Mouse (Mus musculus): ENCODE measurements around the gene Adgrb3. TPM values are rescaled to one million over a fixed set of nuclear protein-coding genes. Genes with fewer than 3 reads are reported as not detected.

The Adgrb3 gene
- polyA plus RNA-seq, 1 experiment from 2014 or later, result 0.92 TPM

DNA sequence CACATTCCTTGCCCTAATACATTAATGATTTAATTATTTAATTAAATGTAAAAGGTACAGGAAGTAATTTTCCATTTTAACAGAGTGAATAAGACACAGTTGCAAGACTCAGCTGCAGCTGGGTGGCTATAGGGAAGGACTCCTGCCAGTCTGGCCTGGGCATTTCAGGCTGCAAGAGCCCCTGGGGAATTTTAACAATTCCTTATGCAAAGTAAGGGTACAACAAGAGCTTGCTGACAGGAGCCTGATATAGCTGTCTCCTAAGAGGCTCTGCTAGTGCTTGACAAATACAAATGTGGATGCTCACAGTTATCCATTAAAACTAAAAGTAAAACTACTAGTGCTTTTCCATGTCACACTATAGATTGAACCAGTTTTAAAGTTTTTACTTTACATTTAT is 410.1 kb downstream of the Adgrb3 start:
- H3K9ac ChIP-seq (replicated peaks), result no peak overlapping the region
- no peak overlapping the region for H3K4me2 ChIP-seq
- H3K9me3 ChIP-seq, result no peaks in the 10 kb centered on the region
- no peaks in the 10 kb centered on the region for H3K36me3 ChIP-seq
- H3K27ac ChIP-seq, result no peak overlapping the region
- H3K27me3 ChIP-seq, result no peaks in the 10 kb centered on the region
- H3K4me1 ChIP-seq (replicated peaks), result no peaks in the 10 kb centered on the region
- H3K4me3 ChIP-seq (replicated peaks), result no peak overlapping the region
- no peak for ATAC-seq (ENCODE audit: insufficient number of reproducible peaks, insufficient read depth, low FRiP score, low TSS enrichment, low read depth)

DNA sequence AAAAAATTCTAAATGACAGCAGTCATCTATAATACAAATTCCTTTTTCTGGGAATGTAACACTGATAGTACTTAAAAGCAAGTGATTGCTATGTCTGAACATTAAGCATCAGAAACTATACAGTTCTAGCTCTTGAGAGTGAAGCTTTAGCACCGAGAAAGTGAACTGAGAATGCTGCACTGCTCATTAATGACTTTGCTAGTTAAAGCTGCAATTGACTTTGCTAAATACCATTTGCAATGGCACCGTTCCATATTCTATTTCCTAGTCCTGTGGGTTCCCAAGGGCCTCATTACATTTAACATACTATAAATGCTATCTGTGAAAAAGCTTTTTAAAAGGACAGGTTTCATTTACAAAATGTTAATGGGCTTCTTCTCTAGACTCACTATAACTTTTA is 414.4 kb downstream of the Adgrb3 start:
- ATAC-seq (ENCODE audit: insufficient number of reproducible peaks, insufficient read depth, low FRiP score, low TSS enrichment, low read depth), result no peak

DNA sequence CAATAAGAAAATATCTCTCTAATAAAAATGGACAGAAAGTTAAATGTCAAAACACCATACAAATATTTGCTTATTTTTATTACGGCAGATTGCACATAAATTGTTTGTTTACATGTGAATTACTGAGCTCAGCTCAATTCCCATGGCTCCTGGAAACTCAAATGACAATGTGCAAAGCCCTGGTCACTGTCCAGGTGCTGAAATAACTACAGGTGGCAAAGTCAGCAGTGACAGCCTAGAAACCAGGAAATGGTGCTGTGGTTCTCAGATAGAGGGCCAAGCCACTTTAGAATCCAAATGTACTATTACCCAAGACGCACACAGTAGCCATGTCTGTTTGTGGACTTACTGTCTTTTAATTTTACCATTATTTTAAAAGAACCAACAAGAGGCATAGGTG is 465.3 kb downstream of the Adgrb3 start:
- no peaks in the 10 kb centered on the region for H3K9me3 ChIP-seq
- 83% methylated on average over 2 of the region's 2 CpGs for WGBS
- ATAC-seq (ENCODE audit: insufficient number of reproducible peaks, insufficient read depth, low FRiP score, low TSS enrichment, low read depth), result no peak

More for the DNA sequence above, 414.4 kb downstream of the Adgrb3 start:
- no peaks in the 10 kb centered on the region for H3K9me3 ChIP-seq
- no peaks in the 10 kb centered on the region for H3K36me3 ChIP-seq
- H3K4me2 ChIP-seq, result no peak overlapping the region
- no peak overlapping the region for H3K27ac ChIP-seq
- 54% methylated on average over 2 of the region's 2 CpGs for WGBS
- no peaks in the 10 kb centered on the region for H3K27me3 ChIP-seq
- no peak overlapping the region for H3K4me3 ChIP-seq (replicated peaks)
- H3K4me1 ChIP-seq (replicated peaks), result no peaks in the 10 kb centered on the region
- H3K9ac ChIP-seq (replicated peaks), result no peak overlapping the region

DNA sequence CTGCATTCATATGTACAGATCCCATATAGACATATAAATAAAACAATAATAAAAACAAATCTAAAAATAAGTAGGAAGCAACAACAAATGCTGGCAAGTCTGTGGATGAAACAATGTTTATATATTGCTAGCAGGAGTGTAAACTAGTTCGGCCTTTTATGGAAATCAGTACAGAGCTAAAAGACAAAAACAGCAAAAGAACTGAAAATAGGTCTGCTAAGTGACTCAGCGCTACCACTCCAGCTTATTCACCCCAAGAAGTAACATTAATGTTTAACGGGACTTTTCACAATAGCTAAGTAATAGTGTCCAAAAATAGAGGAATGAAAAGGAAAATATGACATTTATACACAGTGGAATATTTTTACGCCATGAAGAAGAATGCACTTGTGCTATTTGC is 471.0 kb downstream of the Adgrb3 start:
- H3K27ac ChIP-seq, result no peak overlapping the region
- no peak for ATAC-seq (ENCODE audit: insufficient number of reproducible peaks, insufficient read depth, low FRiP score, low TSS enrichment, low read depth)
- 90% methylated on average over 4 of the region's 4 CpGs for WGBS

More for the DNA sequence above, 465.3 kb downstream of the Adgrb3 start:
- Histone ChIP-seq H3K9ac (replicated peaks) (no peak overlapping the region), H3K27ac (no peak overlapping the region), H3K27me3 (no peaks in the 10 kb centered on the region), H3K4me3 (replicated peaks) (no peak overlapping the region), H3K4me1 (replicated peaks) (no peaks in the 10 kb centered on the region), H3K36me3 (no peaks in the 10 kb centered on the region), H3K4me2 (no peak overlapping the region)

DNA sequence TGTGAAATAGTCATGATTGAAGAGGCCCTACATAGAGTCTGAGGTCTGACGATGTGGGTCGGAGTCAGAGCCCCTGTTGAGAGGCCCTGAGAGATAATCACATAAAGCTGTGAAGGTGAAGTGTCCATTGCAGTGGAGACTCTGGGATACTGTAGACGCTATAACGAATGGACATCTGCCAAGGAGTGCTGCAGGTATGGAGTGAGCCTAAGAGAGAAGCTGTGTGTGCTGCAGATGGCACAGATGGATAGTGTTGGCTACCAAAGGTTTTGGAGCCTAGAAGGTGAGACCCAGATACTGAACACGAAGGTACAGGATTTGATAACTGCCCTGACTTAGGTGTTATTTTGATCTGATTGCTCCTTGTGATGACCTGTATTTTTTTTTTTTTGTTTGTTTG is 474.0 kb downstream of the Adgrb3 start:
- Histone ChIP-seq H3K4me3 (replicated peaks) (no peak overlapping the region), H3K4me1 (replicated peaks) (no peaks in the 10 kb centered on the region), H3K9ac (replicated peaks) (no peak overlapping the region), H3K27ac (no peak overlapping the region), H3K4me2 (no peak overlapping the region), H3K27me3 (no peaks in the 10 kb centered on the region), H3K36me3 (no peaks in the 10 kb centered on the region), H3K9me3 (no peaks in the 10 kb centered on the region)
- 91% methylated on average over 5 of the region's 5 CpGs for WGBS
- no peak for ATAC-seq (ENCODE audit: insufficient number of reproducible peaks, insufficient read depth, low FRiP score, low TSS enrichment, low read depth)

More for the DNA sequence above, 471.0 kb downstream of the Adgrb3 start:
- H3K36me3 ChIP-seq, result no peaks in the 10 kb centered on the region
- no peaks in the 10 kb centered on the region for H3K9me3 ChIP-seq
- no peaks in the 10 kb centered on the region for H3K27me3 ChIP-seq
- H3K9ac ChIP-seq (replicated peaks), result no peak overlapping the region
- no peaks in the 10 kb centered on the region for H3K4me1 ChIP-seq (replicated peaks)
- no peak overlapping the region for H3K4me2 ChIP-seq
- no peak overlapping the region for H3K4me3 ChIP-seq (replicated peaks)

DNA sequence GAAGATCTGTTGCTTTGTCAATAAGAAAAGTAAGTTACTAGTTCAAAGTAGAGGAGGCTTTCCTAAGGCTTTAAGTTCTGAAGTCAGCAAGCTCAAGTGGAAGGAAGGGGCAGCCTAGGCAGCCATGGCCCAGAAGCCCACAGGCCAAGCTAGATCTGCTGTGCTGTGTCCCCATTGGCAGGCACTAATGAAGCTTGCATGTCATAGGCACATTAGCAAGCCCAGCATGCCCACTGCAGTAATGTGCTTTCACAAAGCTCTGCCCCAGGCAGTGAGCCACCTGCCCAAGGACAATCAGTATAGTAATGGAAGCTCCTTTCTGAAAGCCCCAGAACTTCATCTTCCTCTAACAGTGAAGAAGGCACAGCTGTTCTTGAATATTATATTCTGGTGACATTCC is 484.6 kb downstream of the Adgrb3 start:
- Histone ChIP-seq H3K9ac (replicated peaks) (no peak overlapping the region), H3K36me3 (no peaks in the 10 kb centered on the region), H3K27ac (no peak overlapping the region), H3K4me1 (replicated peaks) (no peaks in the 10 kb centered on the region), H3K9me3 (no peaks in the 10 kb centered on the region), H3K4me3 (replicated peaks) (no peak overlapping the region), H3K4me2 (no peak overlapping the region), H3K27me3 (no peaks in the 10 kb centered on the region)
- no peak for ATAC-seq (ENCODE audit: insufficient number of reproducible peaks, insufficient read depth, low FRiP score, low TSS enrichment, low read depth)

DNA sequence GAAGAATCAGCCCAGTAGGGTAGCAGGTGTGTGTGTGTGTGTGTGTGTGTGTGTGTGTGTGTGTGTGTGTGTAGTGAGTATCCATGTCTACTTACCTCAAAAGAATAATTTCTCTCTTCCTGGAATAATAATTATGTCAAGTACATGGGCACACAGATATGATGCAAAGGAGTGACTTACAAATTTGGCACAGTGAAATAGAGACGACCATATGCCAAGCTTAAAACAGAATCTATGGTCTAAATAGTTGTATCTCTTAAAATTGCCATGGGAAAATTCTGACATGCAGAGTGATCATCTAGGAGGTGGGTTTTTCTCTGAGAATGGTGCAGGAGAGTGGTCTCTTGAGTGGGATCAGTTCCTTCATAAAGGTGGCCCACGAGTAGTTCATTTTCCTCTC is 504.1 kb downstream of the Adgrb3 start:
- 81% methylated on average over 2 of the region's 2 CpGs for WGBS
- Histone ChIP-seq H3K27me3 (no peaks in the 10 kb centered on the region), H3K4me2 (no peak overlapping the region), H3K27ac (no peak overlapping the region), H3K9me3 (no peaks in the 10 kb centered on the region), H3K4me3 (replicated peaks) (no peak overlapping the region), H3K36me3 (no peaks in the 10 kb centered on the region), H3K9ac (replicated peaks) (no peak overlapping the region), H3K4me1 (replicated peaks) (no peaks in the 10 kb centered on the region)
- ATAC-seq (ENCODE audit: insufficient number of reproducible peaks, insufficient read depth, low FRiP score, low TSS enrichment, low read depth), result no peak

DNA sequence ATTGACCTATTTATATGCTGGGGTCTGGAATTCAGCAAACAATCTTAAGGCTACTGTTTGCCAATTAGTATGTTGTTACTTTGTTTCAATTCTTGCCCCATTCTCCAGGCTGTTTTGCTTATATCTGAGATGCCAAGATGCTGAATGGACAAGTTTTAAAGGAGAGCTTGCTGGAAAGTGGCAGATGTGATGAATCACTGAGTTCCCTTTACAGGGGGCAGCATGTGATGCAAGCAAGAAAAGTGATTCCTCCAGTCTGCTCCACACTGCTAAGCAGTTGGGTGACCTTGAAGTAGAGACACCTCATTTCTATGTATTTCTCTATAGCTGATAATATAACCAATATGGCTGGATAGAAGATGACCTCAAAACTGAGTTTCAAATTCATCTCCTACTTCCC is 512.4 kb downstream of the Adgrb3 start:
- Histone ChIP-seq H3K36me3 (no peaks in the 10 kb centered on the region), H3K4me1 (replicated peaks) (no peaks in the 10 kb centered on the region), H3K9ac (replicated peaks) (no peak overlapping the region), H3K9me3 (no peaks in the 10 kb centered on the region), H3K27ac (no peak overlapping the region), H3K4me2 (no peak overlapping the region), H3K27me3 (no peaks in the 10 kb centered on the region), H3K4me3 (replicated peaks) (no peak overlapping the region)
- no peak for ATAC-seq (ENCODE audit: insufficient number of reproducible peaks, insufficient read depth, low FRiP score, low TSS enrichment, low read depth)

DNA sequence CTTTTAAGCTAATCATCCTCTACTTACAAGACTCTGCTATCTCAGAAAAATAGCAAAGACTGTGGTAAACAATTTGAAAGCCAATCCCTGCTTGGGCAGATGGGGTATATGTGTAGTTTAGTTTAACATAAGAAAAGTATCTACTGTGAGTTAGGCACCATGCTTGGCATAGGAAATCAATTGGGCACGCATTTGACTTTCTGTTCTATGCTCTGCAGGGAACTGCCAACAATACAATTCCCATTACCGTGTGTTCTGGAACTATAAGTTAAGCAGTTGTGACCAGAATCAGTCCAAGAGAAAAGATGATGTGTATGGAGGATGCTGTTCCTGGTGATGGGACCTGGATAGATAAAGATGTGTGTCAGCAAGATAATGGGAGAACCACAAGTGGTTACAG is 517.2 kb downstream of the Adgrb3 start:
- no peak overlapping the region for H3K4me2 ChIP-seq

DNA sequence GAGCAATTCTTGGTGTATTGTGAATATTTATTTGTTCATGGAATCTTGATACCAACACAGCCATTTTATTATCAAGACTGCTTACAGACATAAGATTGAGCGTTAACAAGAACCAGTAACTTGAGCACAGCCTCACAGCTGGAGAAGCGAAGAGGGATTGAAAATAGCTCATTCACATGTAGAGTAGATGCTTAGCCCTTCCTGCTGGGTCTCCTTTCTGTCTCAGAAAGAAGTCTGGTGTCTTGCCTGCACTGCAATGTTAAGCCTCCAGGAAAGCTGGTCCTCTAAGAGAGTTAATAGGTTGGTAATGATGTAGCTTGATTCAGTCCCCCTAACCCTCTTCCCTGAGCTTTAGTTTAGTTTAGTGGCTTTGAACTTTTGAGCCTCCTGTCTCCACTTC is 519.4 kb downstream of the Adgrb3 start:
- no peak overlapping the region for H3K4me3 ChIP-seq (replicated peaks)
- H3K4me2 ChIP-seq, result no peak overlapping the region
- H3K27ac ChIP-seq, result no peak overlapping the region
- no peaks in the 10 kb centered on the region for H3K36me3 ChIP-seq
- no peak overlapping the region for H3K9ac ChIP-seq (replicated peaks)
- H3K27me3 ChIP-seq, result no peaks in the 10 kb centered on the region
- H3K4me1 ChIP-seq (replicated peaks), result no peaks in the 10 kb centered on the region
- WGBS, result 40% methylated on average over 2 of the region's 2 CpGs
- ATAC-seq (ENCODE audit: insufficient number of reproducible peaks, insufficient read depth, low FRiP score, low TSS enrichment, low read depth), result no peak
- H3K9me3 ChIP-seq, result no peaks in the 10 kb centered on the region

More for the DNA sequence above, 517.2 kb downstream of the Adgrb3 start:
- no peak for ATAC-seq (ENCODE audit: insufficient number of reproducible peaks, insufficient read depth, low FRiP score, low TSS enrichment, low read depth)
- Histone ChIP-seq H3K27me3 (no peaks in the 10 kb centered on the region), H3K4me3 (replicated peaks) (no peak overlapping the region), H3K4me1 (replicated peaks) (no peaks in the 10 kb centered on the region), H3K27ac (no peak overlapping the region), H3K9me3 (no peaks in the 10 kb centered on the region), H3K9ac (replicated peaks) (no peak overlapping the region), H3K36me3 (no peaks in the 10 kb centered on the region)
- WGBS, result 78% methylated on average over 2 of the region's 2 CpGs

DNA sequence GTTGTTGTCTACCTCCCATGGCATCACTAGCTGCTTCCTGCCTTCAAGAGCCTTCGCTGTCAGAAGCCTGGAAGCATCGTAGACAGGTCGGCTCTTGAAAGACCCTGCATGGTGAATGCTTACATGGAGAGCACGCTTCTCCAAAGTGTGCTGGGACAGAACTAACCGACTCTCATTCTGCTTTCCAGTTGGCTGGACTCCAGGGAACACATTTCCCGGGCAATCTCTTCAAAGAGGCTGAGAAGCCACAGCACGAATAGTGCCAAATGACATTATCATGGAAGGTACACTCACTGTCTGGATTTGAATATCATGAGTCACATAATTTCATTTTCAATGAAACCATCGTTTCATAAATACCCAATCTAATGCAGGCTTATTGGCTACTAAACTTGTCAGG is 548.0 kb downstream of the Adgrb3 start:
- Histone ChIP-seq H3K27me3 (no peaks in the 10 kb centered on the region), H3K4me2 (no peak overlapping the region), H3K4me3 (replicated peaks) (no peak overlapping the region), H3K4me1 (replicated peaks) (no peaks in the 10 kb centered on the region), H3K9me3 (no peaks in the 10 kb centered on the region), H3K36me3 (no peaks in the 10 kb centered on the region), H3K9ac (replicated peaks) (no peak overlapping the region), H3K27ac (no peak overlapping the region)
- WGBS, result 91% methylated on average over 8 of the region's 8 CpGs
- no peak for ATAC-seq (ENCODE audit: insufficient number of reproducible peaks, insufficient read depth, low FRiP score, low TSS enrichment, low read depth)

DNA sequence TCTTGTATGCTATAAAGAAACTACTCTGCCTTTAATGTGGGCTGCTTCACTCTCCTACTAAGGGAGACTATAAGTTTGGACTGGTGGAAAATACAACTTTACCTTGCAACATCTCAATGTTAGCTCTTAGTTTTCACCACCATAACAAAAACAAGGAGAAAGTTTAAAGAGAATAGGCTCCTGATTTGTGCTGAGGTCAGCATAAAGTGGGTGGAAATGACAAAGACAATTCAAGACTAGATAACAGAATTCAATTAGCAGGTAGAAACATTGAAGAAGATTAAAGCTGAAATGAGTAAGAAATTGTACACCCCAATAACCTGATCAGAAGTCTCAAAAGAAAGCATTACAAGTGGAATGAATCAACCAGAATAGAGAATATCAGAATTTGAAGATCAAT is 578.9 kb downstream of the Adgrb3 start:
- Histone ChIP-seq H3K9me3 (no peaks in the 10 kb centered on the region; the same call in 1 of the 2 replicates), H3K27me3 (no peaks in the 10 kb centered on the region), H3K4me1 (replicated peaks) (no peaks in the 10 kb centered on the region), H3K9ac (replicated peaks) (no peak overlapping the region), H3K36me3 (no peaks in the 10 kb centered on the region), H3K4me2 (no peak overlapping the region), H3K4me3 (replicated peaks) (no peak overlapping the region), H3K27ac (no peak overlapping the region)
- no peak for ATAC-seq (ENCODE audit: insufficient number of reproducible peaks, insufficient read depth, low FRiP score, low TSS enrichment, low read depth)

Data from limb, embryonic 12.5 days (tissue).